16 mouse cellular contexts compared by ENCODE assay signal in genomic region chr7:142499010-142499721, GRCm38 (mm10). TPM values are rescaled to one million over a fixed set of nuclear protein-coding genes. Genes with fewer than 3 reads are reported as not detected.
DNase-seq lines count a peak whose midpoint lies in the region; ATAC-seq and TF ChIP-seq lines count a peak whose summit lies in the region.
"Had no signal": no experiment of that assay in that cellular context is flagged by ENCODE, and none has a peak within 500 bp of the region (broad histone marks: within the 10 kb centered on the region; RNA-seq: fewer than 3 reads in every experiment).

No protein-coding gene starts in this region.

- H3K27ac ChIP-seq in gastrocnemius, adult 2 months: peak overlapping the region; percentile 98
- H3K27ac ChIP-seq in kidney, embryonic 14.5 days (ENCODE audit: low read depth, low read length): peak overlapping the region; percentile 51; the same call in 1 of the 2 replicates
- H3K27ac ChIP-seq in embryonic facial prominence, embryonic 13.5 days: peak overlapping the region; percentile 22; the same call in 1 of the 2 replicates
- H3K27ac ChIP-seq: heart, adult 2 months had no signal

- H3K36me3 ChIP-seq in kidney, embryonic 14.5 days (ENCODE audit: control insufficient read depth, insufficient read depth, low read length): peaks cover 11% of the 10 kb centered on the region
- 0 out of 2 replicates have a peak, but pooled peaks cover 3% of the 10 kb centered on the region for H3K36me3 ChIP-seq in embryonic facial prominence, embryonic 13.5 days
- H3K36me3 ChIP-seq in myocyte (ENCODE audit: control insufficient read depth, insufficient read depth): peaks cover 27% of the 10 kb centered on the region

- peaks cover 14% of the 10 kb centered on the region; the same call in 1 of the 2 replicates for H3K4me1 ChIP-seq in kidney, embryonic 14.5 days (ENCODE audit: control insufficient read depth, insufficient read depth, low read length)
- 0 out of 2 replicates have a peak, but pooled peaks cover 3% of the 10 kb centered on the region for H3K4me1 ChIP-seq in embryonic facial prominence, embryonic 13.5 days

- H3K9ac ChIP-seq in kidney, embryonic 14.5 days (ENCODE audit: low read depth, low read length): no peak overlapping the region
- H3K9ac ChIP-seq in embryonic facial prominence, embryonic 13.5 days: no peak overlapping the region

- no peak for TF ChIP-seq CTCF in gastrocnemius, adult 2 months (IDR thresholded peaks at IDR 0.05)

- no peak overlapping the region for H3ac ChIP-seq in myocyte (ENCODE audit: control insufficient read depth, insufficient read length)

- no peak overlapping the region for H3K4me2 ChIP-seq in kidney, embryonic 14.5 days (replicated peaks; ENCODE audit: low read depth, low read length)
- no peak overlapping the region for H3K4me2 ChIP-seq in embryonic facial prominence, embryonic 13.5 days
- H3K4me2 ChIP-seq in myocyte (ENCODE audit: low read depth): peak overlapping the region; percentile 88

- peak; percentile 26 for TF ChIP-seq POLR2A in myocyte (IDR thresholded peaks at IDR 0.05; ENCODE audit: insufficient read length, low read depth)

- WGBS in kidney, embryonic 14.5 days: 56% methylated on average over 5 of the region's 5 CpGs
- WGBS in embryonic facial prominence, embryonic 13.5 days: 63% methylated on average over 5 of the region's 5 CpGs

- DNase-seq in gastrocnemius, adult 2 months: no peak
- no peak for DNase-seq in gastrocnemius, adult 18-20 months (ENCODE audit: low spot score)
- DNase-seq in kidney, postnatal 25 days: no peak
- no peak for DNase-seq in spleen, postnatal 14 days (ENCODE audit: low spot score in 2 of 2)
- no peak for DNase-seq in frontal cortex, postnatal 10 days (ENCODE audit: low spot score in 2 of 2)
- DNase-seq: adrenal gland, adult 8-10 months; kidney, adult 11 months; lung, adult 18-20 months; thymus, postnatal 25 days had no signal

- no peaks in the 10 kb centered on the region for H3K9me3 ChIP-seq in kidney, embryonic 14.5 days (ENCODE audit: control insufficient read depth, low read length)
- H3K9me3 ChIP-seq in embryonic facial prominence, embryonic 13.5 days: no peaks in the 10 kb centered on the region

- H3K4me3 ChIP-seq in gastrocnemius, adult 2 months: peak overlapping the region; percentile 86
- no peak overlapping the region for H3K4me3 ChIP-seq in kidney, embryonic 14.5 days (ENCODE audit: low read length)
- H3K4me3 ChIP-seq in embryonic facial prominence, embryonic 13.5 days: no peak overlapping the region
- peak overlapping the region; percentile 32 for H3K4me3 ChIP-seq in myocyte
- H3K4me3 ChIP-seq: heart, adult 2 months had no signal

- intact Hi-C loops in gastrocnemius, adult 2 months (cut with DNase I): no loop called here

- peaks cover 10% of the 10 kb centered on the region for H3K79me2 ChIP-seq in myocyte (ENCODE audit: control insufficient read depth, insufficient read depth)

- ATAC-seq in kidney, embryonic 14.5 days (ENCODE audit: low FRiP score, low TSS enrichment): no peak
- ATAC-seq in embryonic facial prominence, embryonic 13.5 days (ENCODE audit: insufficient number of reproducible peaks, insufficient read depth, low FRiP score, low TSS enrichment, low read depth): no peak
- ATAC-seq: CD4-positive, CD25-positive, alpha-beta regulatory T cell, adult 4 months had no signal

- H3K27me3 ChIP-seq in kidney, embryonic 14.5 days (ENCODE audit: control insufficient read depth, insufficient read depth, low read length): no peaks in the 10 kb centered on the region
- no peaks in the 10 kb centered on the region for H3K27me3 ChIP-seq in embryonic facial prominence, embryonic 13.5 days
- H3K27me3 ChIP-seq in myocyte (ENCODE audit: control insufficient read depth, insufficient read depth, insufficient read length): no peaks in the 10 kb centered on the region

TF ChIP-seq in myocyte, 11 proteins besides CTCF, POLR2A, EP300 and RAD21:
- TF ChIP-seq TCF3 (IDR thresholded peaks at IDR 0.05; ENCODE audit: insufficient read length, low read depth) (no peak), CEBPB (IDR thresholded peaks at IDR 0.05; ENCODE audit: insufficient read depth, poor library complexity, severe bottlenecking) (no peak), E2F4 (IDR thresholded peaks at IDR 0.05; ENCODE audit: insufficient read depth) (no peak), POLR2AphosphoS2 (IDR thresholded peaks at IDR 0.05; ENCODE audit: insufficient read length, low read depth) (no peak), REST (IDR thresholded peaks at IDR 0.05; ENCODE audit: insufficient read depth, insufficient read length) (no peak), USF1 (IDR thresholded peaks at IDR 0.05; ENCODE audit: low read depth) (no peak), MYOG (IDR thresholded peaks at IDR 0.05; ENCODE audit: control insufficient read depth in 1 of 3, insufficient read depth in 1 of 3, insufficient read length in 2 of 3, low read depth in 2 of 3) (peak in 2 of 3 experiments; percentile 41 to 61), TCF12 (IDR thresholded peaks at IDR 0.05; ENCODE audit: insufficient read depth, poor library complexity, severe bottlenecking) (peak; percentile 26), SRF (IDR thresholded peaks at IDR 0.05; ENCODE audit: control insufficient read depth, insufficient read length, low read depth) (no peak), MYOD1 (IDR thresholded peaks at IDR 0.05; ENCODE audit: control insufficient read depth in 1 of 3, insufficient read length in 2 of 3, low read depth in 2 of 3) (peak in 2 of 3 experiments; percentile 67 to 71), MAX (IDR thresholded peaks at IDR 0.05; ENCODE audit: low read depth) (no peak)

RNA-seq across cellular contexts. Expression of gene Tnnt3, which starts 0.5 kb away (rescaled TPM):
- over 10,000 TPM; 28,899 to 38,022 TPM for total RNA-seq in gastrocnemius, adult 2 months (2021)
- total RNA-seq in gastrocnemius, adult 18-20 months (2021): over 10,000 TPM; 35,269 to 35,976 TPM
- polyA plus RNA-seq in kidney, embryonic 14.5 days (2014; fragmentation: Nextera tagmentation; extraction: Ambion mirVana): 3.2 and 3.5 TPM in 2 replicates
- 3.8 and 5.8 TPM in 2 replicates for polyA plus RNA-seq in embryonic facial prominence, embryonic 13.5 days (2015; fragmentation: Nextera tagmentation; extraction: Ambion mirVana)
- 2,107 TPM for polyA plus RNA-seq in myocyte (2012; fragmentation: generic; extraction: Trizol)
- total RNA-seq: left cerebral cortex, postnatal 36 days; megakaryocyte progenitor cell, adult 5-6 weeks had no signal

RNA-seq across cellular contexts. Expression of gene Mrpl23, which starts 33.3 kb away (rescaled TPM):
- 1 to 10 TPM in 1 of 2 experiments, under 1 TPM in 1; 0.89 to 1.4 TPM for total RNA-seq in gastrocnemius, adult 2 months (2021)
- 1 to 10 TPM; 1.7 to 1.9 TPM for total RNA-seq in gastrocnemius, adult 18-20 months (2021)
- 30.3 and 33.4 TPM in 2 replicates for polyA plus RNA-seq in kidney, embryonic 14.5 days (2014; fragmentation: Nextera tagmentation; extraction: Ambion mirVana)
- polyA plus RNA-seq in embryonic facial prominence, embryonic 13.5 days (2015; fragmentation: Nextera tagmentation; extraction: Ambion mirVana): 36.0 and 36.7 TPM in 2 replicates
- 73.3 TPM for polyA plus RNA-seq in myocyte (2012; fragmentation: generic; extraction: Trizol)

RNA-seq across cellular contexts. Expression of gene Lsp1, which starts 38.6 kb away (rescaled TPM):
- total RNA-seq in gastrocnemius, adult 2 months (2021): 10 to 100 TPM; 25.8 to 47.3 TPM
- 10 to 100 TPM; 30.3 to 38.4 TPM for total RNA-seq in gastrocnemius, adult 18-20 months (2021)
- 92.8 and 124 TPM in 2 replicates for polyA plus RNA-seq in kidney, embryonic 14.5 days (2014; fragmentation: Nextera tagmentation; extraction: Ambion mirVana)
- polyA plus RNA-seq in embryonic facial prominence, embryonic 13.5 days (2015; fragmentation: Nextera tagmentation; extraction: Ambion mirVana): 28.5 and 29.2 TPM in 2 replicates
- 298 TPM for polyA plus RNA-seq in myocyte (2012; fragmentation: generic; extraction: Trizol)

RNA-seq across cellular contexts. Expression of gene Tnni2, which starts 57.6 kb away (rescaled TPM):
- total RNA-seq in gastrocnemius, adult 2 months (2021): over 10,000 TPM; 15,929 to 19,962 TPM
- total RNA-seq in gastrocnemius, adult 18-20 months (2021): over 10,000 TPM; 19,257 to 20,060 TPM
- polyA plus RNA-seq in kidney, embryonic 14.5 days (2014; fragmentation: Nextera tagmentation; extraction: Ambion mirVana): 3.1 and 3.7 TPM in 2 replicates
- 7.7 and 8.4 TPM in 2 replicates for polyA plus RNA-seq in embryonic facial prominence, embryonic 13.5 days (2015; fragmentation: Nextera tagmentation; extraction: Ambion mirVana)
- polyA plus RNA-seq in myocyte (2012; fragmentation: generic; extraction: Trizol): 3,238 TPM
- polyA plus RNA-seq: CD4-positive, CD25-positive, alpha-beta regulatory T cell, adult 4 months had no signal

Comparison
In these comparisons a context has a peak if more than half of its experiments do, and no peak if none do; other contexts are left out.
1. H3K27ac ChIP-seq: peak in every context shown above with its lines; median percentile 98 in gastrocnemius, adult 2 months; 51 in kidney, embryonic 14.5 days; 22 in embryonic facial prominence, embryonic 13.5 days.
2. H3K4me3 ChIP-seq: peak in gastrocnemius, adult 2 months (single experiment) and myocyte (single experiment); none in kidney, embryonic 14.5 days (single experiment) and embryonic facial prominence, embryonic 13.5 days (single experiment).
3. RNA of gene Tnnt3, which starts 0.5 kb away (polyA plus RNA-seq): 2,107 TPM in myocyte (single experiment); 3.8 to 5.8 TPM in embryonic facial prominence, embryonic 13.5 days and 3.2 to 3.5 TPM in kidney, embryonic 14.5 days; every median in the first group is over 100 times any median in the second.